In genomic region chr3:81036554-81037311, GRCm38 (mm10) we compare ENCODE assay signal across 8 mouse cellular contexts. TPM values are rescaled to one million over a fixed set of nuclear protein-coding genes. Genes with fewer than 3 reads are reported as not detected.
DNase-seq lines count a peak whose midpoint lies in the region; ATAC-seq and TF ChIP-seq lines count a peak whose summit lies in the region.

No protein-coding gene starts in this region.

- peak; percentile 93 for ATAC-seq in forebrain, embryonic 15.5 days (replicated peaks)
- ATAC-seq in lung, embryonic 14.5 days (ENCODE audit: insufficient read depth): peak; percentile 91

- no peak; the same call in 1 of the 2 replicates for TF ChIP-seq CTCF in layer of hippocampus, adult 2 months (conservative IDR thresholded peaks at IDR 0.05)
- no peak for TF ChIP-seq CTCF in lung, embryonic 14.5 days (IDR thresholded peaks at IDR 0.05; ENCODE audit: low read depth)

- peak overlapping the region; percentile 79 for H3K9ac ChIP-seq in forebrain, embryonic 15.5 days (replicated peaks)
- peak overlapping the region; percentile 75 for H3K9ac ChIP-seq in lung, embryonic 14.5 days

- H3K9me3 ChIP-seq in forebrain, embryonic 15.5 days: no peaks in the 10 kb centered on the region
- H3K9me3 ChIP-seq in lung, embryonic 14.5 days (ENCODE audit: low read depth, low read length): no peaks in the 10 kb centered on the region

- peak overlapping the region; percentile 70 for H3K27ac ChIP-seq in brown adipose tissue, adult 24 weeks (replicated peaks; ENCODE audit: low read depth, low read length)
- H3K27ac ChIP-seq in forebrain, embryonic 15.5 days (replicated peaks): peak overlapping the region; percentile 87
- peak overlapping the region; percentile 88 for H3K27ac ChIP-seq in layer of hippocampus, adult 2 months
- H3K27ac ChIP-seq in lung, embryonic 14.5 days (ENCODE audit: low read depth): peak overlapping the region; percentile 94

- peak overlapping the region; percentile 63 for H3K4me2 ChIP-seq in forebrain, embryonic 15.5 days (replicated peaks)
- H3K4me2 ChIP-seq in lung, embryonic 14.5 days: peak overlapping the region; percentile 91

- under 1% methylated on average over 65 of the region's 68 CpGs for WGBS in forebrain, embryonic 15.5 days
- WGBS in lung, embryonic 14.5 days: 1% methylated on average over 62 of the region's 68 CpGs

- intact Hi-C loops in heart, postnatal 14 days (cut with DNase I): loop anchor here (5.0 to 10.0 kb wide), 2 partner anchors 748 to 886 kb away; no protein-coding TSS in a partner anchor

- H3K36me3 ChIP-seq in forebrain, embryonic 15.5 days: no peaks in the 10 kb centered on the region
- H3K36me3 ChIP-seq in lung, embryonic 14.5 days (ENCODE audit: insufficient read depth): no peaks in the 10 kb centered on the region

- DNase-seq in CD4-positive helper T cell, adult 2 months (ENCODE audit: low read depth, low spot score): peak; percentile 4
- DNase-seq in heart, postnatal 14 days: peak; percentile 50 to 56
- DNase-seq in layer of hippocampus, adult 2 months (ENCODE audit: low spot score in 2 of 2): peak; percentile 21 to 49
- DNase-seq in lung, embryonic 14.5 days: peak; percentile 75
- peak; percentile 63 for DNase-seq in ovary, adult 18-20 months (ENCODE audit: low spot score)
- peak; percentile 37 to 66 for DNase-seq in urinary bladder, adult 18-20 months (ENCODE audit: low spot score in 2 of 2)

- H3K27me3 ChIP-seq in forebrain, embryonic 15.5 days: no peaks in the 10 kb centered on the region
- H3K27me3 ChIP-seq in lung, embryonic 14.5 days (ENCODE audit: insufficient read depth, low read length): no peaks in the 10 kb centered on the region; the same call in 1 of the 2 replicates

- peak overlapping the region; percentile 91 for H3K4me3 ChIP-seq in brown adipose tissue, adult 24 weeks (ENCODE audit: insufficient read depth, low read depth, low read length)
- peak overlapping the region; percentile 96 for H3K4me3 ChIP-seq in forebrain, embryonic 15.5 days
- peak overlapping the region; percentile 76 for H3K4me3 ChIP-seq in layer of hippocampus, adult 2 months
- H3K4me3 ChIP-seq in lung, embryonic 14.5 days (ENCODE audit: low read depth, low read length): peak overlapping the region; percentile 70

- H3K4me1 ChIP-seq in brown adipose tissue, adult 24 weeks (ENCODE audit: control insufficient read depth, insufficient read depth, insufficient read length, low read length): no peaks in the 10 kb centered on the region; the same call in 1 of the 2 replicates
- H3K4me1 ChIP-seq in forebrain, embryonic 15.5 days: peaks cover 22% of the 10 kb centered on the region
- H3K4me1 ChIP-seq in lung, embryonic 14.5 days (ENCODE audit: insufficient read depth): 0 out of 2 replicates have a peak, but pooled peaks cover 4% of the 10 kb centered on the region

RNA-seq across cellular contexts. Expression of gene Pdgfc, which starts 0.5 kb away (rescaled TPM):
- polyA plus RNA-seq in brown adipose tissue, adult 24 weeks (2012; ENCODE audit: insufficient read depth, insufficient read length, missing spikeins): 3.1 and 6.2 TPM in 2 replicates
- 6.8 and 7.0 TPM in 2 replicates for polyA plus RNA-seq in forebrain, embryonic 15.5 days (2015; fragmentation: Nextera tagmentation; extraction: Ambion mirVana)
- total RNA-seq in heart, postnatal 14 days (2021): 1 to 10 TPM; 2.1 to 3.7 TPM
- 1 to 10 TPM; 5.4 to 5.5 TPM for total RNA-seq in layer of hippocampus, adult 2 months (2021)
- polyA plus RNA-seq in lung, embryonic 14.5 days (2014; fragmentation: Nextera tagmentation; extraction: Ambion mirVana): 18.7 and 18.8 TPM in 2 replicates

Comparison
In these comparisons a context has a peak if more than half of its experiments do, and no peak if none do; other contexts are left out.
1. Peak in every context shown above with its lines: DNase-seq, ATAC-seq, H3K4me3 ChIP-seq and H3K27ac ChIP-seq.
2. DNase-seq: peak in every context shown above with its lines; median percentile 75 in lung, embryonic 14.5 days; 63 in ovary, adult 18-20 months; 53 in heart, postnatal 14 days; 52 in urinary bladder, adult 18-20 months; 35 in layer of hippocampus, adult 2 months; 4 in CD4-positive helper T cell, adult 2 months.